In the genomic region with DNA sequence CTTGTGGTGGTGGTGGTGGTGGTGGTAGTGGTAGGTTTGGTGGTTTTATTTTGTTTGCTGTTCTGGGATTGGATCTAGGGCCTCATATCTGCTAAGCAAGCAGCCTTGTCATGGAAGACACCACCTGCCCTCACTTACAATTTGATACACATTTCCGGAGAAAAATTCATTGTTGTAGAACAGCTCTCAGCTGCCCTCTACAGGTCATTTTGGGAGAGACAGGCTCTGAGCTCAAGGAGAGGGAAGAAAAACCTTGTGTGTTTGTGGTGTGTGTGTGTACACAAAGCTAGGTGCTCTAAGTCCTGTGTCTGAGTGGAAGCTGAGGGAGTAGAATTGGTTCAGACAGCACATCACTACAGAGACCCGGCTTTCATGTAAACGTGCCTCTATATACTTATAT, we compare ENCODE assay signal across 8 mouse cellular contexts. TPM values are rescaled to one million over a fixed set of nuclear protein-coding genes. Genes with fewer than 3 reads are reported as not detected.
DNase-seq lines count a peak whose midpoint lies in the region; ATAC-seq and TF ChIP-seq lines count a peak whose summit lies in the region.

No protein-coding gene starts in this region.

- peaks cover 2% of the 10 kb centered on the region; the same call in 1 of the 2 replicates for H3K4me1 ChIP-seq in hindbrain, postnatal 0 days (ENCODE audit: insufficient read depth, low read length)

- H3K4me3 ChIP-seq in hindbrain, postnatal 0 days (ENCODE audit: low read length), result no peak overlapping the region

- peak; percentile 89 for TF ChIP-seq CTCF in hindbrain, postnatal 0 days (IDR thresholded peaks at IDR 0.05; ENCODE audit: low read depth)

- no peaks in the 10 kb centered on the region for H3K36me3 ChIP-seq in hindbrain, postnatal 0 days (ENCODE audit: insufficient read depth, low read length)

- H3K27ac ChIP-seq in hindbrain, postnatal 0 days, result no peak overlapping the region

- peak; percentile 48 for DNase-seq in gastrocnemius, adult 18-20 months (ENCODE audit: low spot score)
- no peak for DNase-seq in gastrocnemius, adult 8-10 months (ENCODE audit: low spot score in 2 of 2)
- DNase-seq in 3T3-L1 (ENCODE audit: low read depth, low spot score), result peak; percentile 86
- peak; percentile 75 for DNase-seq in ZHBTc4 (ENCODE audit: low read depth, low spot score)
- peak; percentile 90 for DNase-seq in hindbrain, postnatal 0 days (ENCODE audit: low spot score)
- DNase-seq in lung, postnatal 14 days, result peak; percentile 76
- DNase-seq in right cerebral cortex, postnatal 14 days, result peak; percentile 74

- 12% methylated on average over 3 of the region's 3 CpGs for WGBS in hindbrain, postnatal 0 days

- ATAC-seq in erythroblast, adult 5-6 weeks (replicated peaks; ENCODE audit: low FRiP score, poor library complexity, severe bottlenecking), result peak; percentile 49; the same call in 1 of the 2 replicates
- ATAC-seq in hindbrain, postnatal 0 days, result no peak

- H3K9ac ChIP-seq in hindbrain, postnatal 0 days (replicated peaks; ENCODE audit: low read length), result no peak overlapping the region

- no peaks in the 10 kb centered on the region for H3K9me3 ChIP-seq in hindbrain, postnatal 0 days (ENCODE audit: low read length)

- H3K27me3 ChIP-seq in hindbrain, postnatal 0 days (ENCODE audit: insufficient read depth, low read length), result no peaks in the 10 kb centered on the region

- H3K4me2 ChIP-seq in hindbrain, postnatal 0 days (ENCODE audit: low read depth, low read length), result no peak overlapping the region

RNA-seq across cellular contexts. Expression of a gene that starts 4.0 kb away (rescaled TPM):
- total RNA-seq in gastrocnemius, adult 18-20 months (2021), result 1,000 to 10,000 TPM; 1,174 to 1,300 TPM
- total RNA-seq in gastrocnemius, adult 8-10 months (2022), result 1,000 to 10,000 TPM; 1,141 to 1,247 (median 1,173) TPM
- 134 and 146 TPM in 2 replicates for total RNA-seq in erythroblast, adult 5-6 weeks (2015; ENCODE audit: low replicate concordance)
- total RNA-seq in erythroblast, adult 5-6 weeks (2017; ENCODE audit: low replicate concordance), result 23.7 and 45.9 TPM in 2 replicates
- total RNA-seq in hindbrain, postnatal 0 days (2014; rRNA removed), result 212 and 237 TPM in 2 replicates
- 1,238 and 1,244 TPM in 2 replicates for polyA plus RNA-seq in hindbrain, postnatal 0 days (2015; fragmentation: Nextera tagmentation; extraction: Ambion mirVana)

RNA-seq across cellular contexts. Expression of a gene that starts 13.3 kb away (rescaled TPM):
- total RNA-seq in gastrocnemius, adult 18-20 months (2021), result not detected
- not detected for total RNA-seq in gastrocnemius, adult 8-10 months (2022)
- total RNA-seq in erythroblast, adult 5-6 weeks (2015; ENCODE audit: low replicate concordance), result not detected in 2 replicates
- not detected in 2 replicates for total RNA-seq in erythroblast, adult 5-6 weeks (2017; ENCODE audit: low replicate concordance)
- total RNA-seq in hindbrain, postnatal 0 days (2014; rRNA removed), result 11.7 and 19.6 TPM in 2 replicates
- 15.2 and 17.0 TPM in 2 replicates for polyA plus RNA-seq in hindbrain, postnatal 0 days (2015; fragmentation: Nextera tagmentation; extraction: Ambion mirVana)

RNA-seq across cellular contexts. Expression of a gene that starts 20.2 kb away (rescaled TPM):
- 1 to 10 TPM; 5.6 to 6.3 TPM for total RNA-seq in gastrocnemius, adult 18-20 months (2021)
- 1 to 10 TPM; 4.3 to 6.5 (median 5.5) TPM for total RNA-seq in gastrocnemius, adult 8-10 months (2022)
- total RNA-seq in erythroblast, adult 5-6 weeks (2015; ENCODE audit: low replicate concordance), result 0.19 and 0.42 TPM in 2 replicates
- total RNA-seq in erythroblast, adult 5-6 weeks (2017; ENCODE audit: low replicate concordance), result 4.2 and 4.7 TPM in 2 replicates
- total RNA-seq in hindbrain, postnatal 0 days (2014; rRNA removed), result 14.6 and 21.5 TPM in 2 replicates
- polyA plus RNA-seq in hindbrain, postnatal 0 days (2015; fragmentation: Nextera tagmentation; extraction: Ambion mirVana), result 22.2 and 23.2 TPM in 2 replicates

RNA-seq across cellular contexts. Expression of a gene that starts 35.5 kb away (rescaled TPM):
- 10 to 100 TPM; 75.0 to 76.2 TPM for total RNA-seq in gastrocnemius, adult 18-20 months (2021)
- 10 to 100 TPM; 71.2 to 89.3 (median 74.4) TPM for total RNA-seq in gastrocnemius, adult 8-10 months (2022)
- total RNA-seq in erythroblast, adult 5-6 weeks (2015; ENCODE audit: low replicate concordance), result 2.7 and 12.9 TPM in 2 replicates
- 2.8 and 5.9 TPM in 2 replicates for total RNA-seq in erythroblast, adult 5-6 weeks (2017; ENCODE audit: low replicate concordance)
- total RNA-seq in hindbrain, postnatal 0 days (2014; rRNA removed), result 67.9 and 78.6 TPM in 2 replicates
- 61.5 and 64.6 TPM in 2 replicates for polyA plus RNA-seq in hindbrain, postnatal 0 days (2015; fragmentation: Nextera tagmentation; extraction: Ambion mirVana)

RNA-seq across cellular contexts. Expression of a gene that starts 43.6 kb away (rescaled TPM):
- 10 to 100 TPM; 41.8 to 43.1 TPM for total RNA-seq in gastrocnemius, adult 18-20 months (2021)
- 10 to 100 TPM; 35.5 to 42.9 (median 37.1) TPM for total RNA-seq in gastrocnemius, adult 8-10 months (2022)
- total RNA-seq in erythroblast, adult 5-6 weeks (2015; ENCODE audit: low replicate concordance), result 25.4 and 27.0 TPM in 2 replicates
- total RNA-seq in erythroblast, adult 5-6 weeks (2017; ENCODE audit: low replicate concordance), result 13.1 and 13.7 TPM in 2 replicates
- 50.5 and 53.1 TPM in 2 replicates for total RNA-seq in hindbrain, postnatal 0 days (2014; rRNA removed)
- polyA plus RNA-seq in hindbrain, postnatal 0 days (2015; fragmentation: Nextera tagmentation; extraction: Ambion mirVana), result 47.4 and 49.3 TPM in 2 replicates

Comparison
In these comparisons a context has a peak if more than half of its experiments do, and no peak if none do; other contexts are left out.
1. DNase-seq: peak in gastrocnemius, adult 18-20 months (single experiment), 3T3-L1 (single experiment), ZHBTc4 (single experiment), hindbrain, postnatal 0 days (single experiment), lung, postnatal 14 days (single experiment) and right cerebral cortex, postnatal 14 days (single experiment); none in gastrocnemius, adult 8-10 months (0 of 2).
2. RNA of a gene that starts 13.3 kb away (total RNA-seq): 11.7 to 19.6 TPM in hindbrain, postnatal 0 days; not detected in gastrocnemius, adult 18-20 months, not detected in gastrocnemius, adult 8-10 months and not detected in erythroblast, adult 5-6 weeks; every median in the first group is over 10 times any median in the second.